Mouse (Mus musculus) brain, adult 2 months (tissue): ENCODE measurements at regions not wholly inside any gene's neighbourhood (a gene's known extent, or its start where the extent isn't known, plus 50 kb on each side); places are given as distances from the start of the nearest gene placed in this dataset.

Experiments
- DNase-seq: peaks from one replicate; pipeline ENCODE4 v3.0.0; 2011; ENCODE audit warnings: low read depth, low spot score

DNA sequence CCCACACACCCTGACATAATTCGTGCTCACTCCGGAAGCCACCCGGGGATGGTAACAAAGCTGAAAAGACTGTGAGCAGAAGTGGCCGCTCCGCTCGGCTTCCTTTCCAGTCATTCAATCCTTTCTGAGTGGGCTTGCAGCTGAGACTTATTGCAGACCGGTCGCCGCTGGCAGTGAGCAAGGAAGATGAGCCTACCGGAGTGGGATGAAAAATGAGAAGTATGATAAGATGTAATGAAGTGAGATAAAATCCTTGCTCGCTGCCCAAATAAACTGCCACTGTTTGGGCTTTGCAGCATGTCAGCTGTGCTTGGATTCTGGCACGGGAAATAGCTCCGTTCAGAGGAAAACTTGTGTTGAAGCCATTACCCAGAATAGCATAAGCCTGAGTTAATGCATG is 82.7 kb upstream of the Lingo2 start:
- DNase-seq = peak; percentile 58
